Mouse (Mus musculus) embryonic facial prominence, embryonic 11.5 days (tissue): Measurements from ENCODE around the gene Tet3. TPM values are rescaled to one million over a fixed set of nuclear protein-coding genes. Genes with fewer than 3 reads are reported as not detected.
A peak's percentile ranks its signal among the peaks of the same experiment; 100 is the strongest.

Experiments
- ATAC-seq: fragments of 200-750 bp; cut with Nextera tagmentation; replicated peaks from 2 replicates; pipeline ENCODE4 v1.8.0; 2017; ENCODE audit warnings: low read depth; ENCODE audit not compliant: insufficient number of reproducible peaks, low FRiP score, low TSS enrichment
- DNase-seq: peaks from one replicate; pipeline ENCODE4 v3.0.0-alpha.2; 2015; ENCODE audit warnings: low spot score
- H3K27ac ChIP-seq: fragments of 300-500 bp; sonication (generic); replicated peaks from 2 replicates; pipeline ENCODE4 v1.5.1; 2014; ENCODE audit warnings: mild to moderate bottlenecking, low read depth, low read length, control low read depth
- H3K27me3 ChIP-seq: fragments of 300-500 bp; sonication (generic); 2 replicates; pipeline ENCODE4 v1.6.1; 2014; ENCODE audit warnings: mild to moderate bottlenecking, low read length, moderate library complexity, mixed read lengths; ENCODE audit not compliant: control insufficient read depth, insufficient read depth
- H3K36me3 ChIP-seq: fragments of 300-500 bp; sonication (generic); replicated peaks from 2 replicates; pipeline ENCODE4 v1.6.1; 2014; ENCODE audit warnings: low read depth, mild to moderate bottlenecking, low read length, moderate library complexity, mixed read lengths; ENCODE audit not compliant: control insufficient read depth, insufficient read depth
- H3K4me1 ChIP-seq: fragments of 300-500 bp; sonication (generic); 2 replicates; pipeline ENCODE4 v1.6.1; 2014; ENCODE audit warnings: low read length, mixed read lengths; ENCODE audit not compliant: control insufficient read depth, insufficient read depth
- H3K4me2 ChIP-seq: fragments of 300-500 bp; sonication (generic); 2 replicates; pipeline ENCODE4 v1.6.1; 2014; ENCODE audit warnings: low read depth, mild to moderate bottlenecking, control low read depth, low read length, moderate library complexity
- H3K4me3 ChIP-seq: fragments of 300-500 bp; sonication (generic); 2 replicates; pipeline ENCODE4 v1.5.1; 2014; ENCODE audit warnings: low read depth, low read length, control low read depth
- H3K9ac ChIP-seq: fragments of 300-500 bp; sonication (generic); replicated peaks from 2 replicates; pipeline ENCODE4 v1.6.1; 2014; ENCODE audit warnings: mild to moderate bottlenecking, control low read depth, low read length
- H3K9me3 ChIP-seq: fragments of 300-500 bp; sonication (generic); replicated peaks from 2 replicates; pipeline ENCODE4 v1.6.1; 2016; ENCODE audit warnings: mild to moderate bottlenecking, low read length, inconsistent platforms, mixed read lengths; ENCODE audit not compliant: control insufficient read depth
- WGBS: fragments of 180-500 bp; shearing (Covaris S2); extraction: QIAGEN DNeasy Blood & Tissue Kit; methylation state at CpG from one replicate; pipeline ENCODE4 v1.1.7; 2014; 5-methylcytosine and 5-hydroxymethylcytosine counted together
- polyA plus RNA-seq: library from polyadenylated mRNA; unstranded; fragments of >200 nt; fragmentation: Nextera tagmentation; extraction: Ambion mirVana; gene quantifications from 2 replicates; pipeline ENCODE4 v1.2.1, GENCODE M21; 2014

The Tet3 gene
- polyA plus RNA-seq, 1 experiment from 2014 or later: 24.3 TPM

- DNase-seq (peak; percentile 85), ATAC-seq (peak; percentile 49)
- Histone ChIP-seq H3K9me3 (no peaks in the 10 kb centered on the region), H3K9ac (no peak overlapping the region), H3K4me2 (no peak overlapping the region), H3K4me1 (no peaks in the 10 kb centered on the region; the same call in 1 of the 2 replicates), H3K27me3 (no peaks in the 10 kb centered on the region), H3K36me3 (peaks cover 3% of the 10 kb centered on the region), H3K27ac (no peak overlapping the region), H3K4me3 (no peak overlapping the region)
- WGBS: 23% methylated on average over 7 of the region's 7 CpGs
Observed at GRCm38 (mm10) chr6:83356569-83357138, 102.2 kb downstream of the Tet3 start.

- H3K36me3 ChIP-seq: peaks cover 3% of the 10 kb centered on the region
- ATAC-seq (no peak), DNase-seq (no peak)
- H3K4me3 ChIP-seq: no peak overlapping the region
- 80% methylated on average over 9 of the region's 9 CpGs for WGBS
- peaks cover 2% of the 10 kb centered on the region; the same call in 1 of the 2 replicates for H3K4me1 ChIP-seq
- no peak overlapping the region for H3K4me2 ChIP-seq
- no peaks in the 10 kb centered on the region for H3K9me3 ChIP-seq
- H3K27ac ChIP-seq: no peak overlapping the region
- H3K9ac ChIP-seq: no peak overlapping the region
- no peaks in the 10 kb centered on the region for H3K27me3 ChIP-seq
Observed at GRCm38 (mm10) chr6:83354856-83355781, 103.8 kb downstream of the Tet3 start.

- Histone ChIP-seq H3K9me3 (no peaks in the 10 kb centered on the region), H3K4me1 (peaks cover 2% of the 10 kb centered on the region; the same call in 1 of the 2 replicates), H3K4me2 (no peak overlapping the region), H3K27ac (no peak overlapping the region), H3K36me3 (peaks cover 3% of the 10 kb centered on the region), H3K4me3 (no peak overlapping the region), H3K27me3 (no peaks in the 10 kb centered on the region), H3K9ac (peak overlapping the region; percentile 18; the same call in 1 of the 2 replicates)
- ATAC-seq: no peak
- no peak for DNase-seq
- 90% methylated on average over 24 of the region's 24 CpGs for WGBS
Observed at GRCm38 (mm10) chr6:83352666-83353410, 106.0 kb downstream of the Tet3 start.

GRCm38 (mm10) chr6:83351490-83352160 lies 107.3 kb downstream of the Tet3 start:
- 87% methylated on average over 7 of the region's 7 CpGs for WGBS
- no peak for DNase-seq

GRCm38 (mm10) chr6:83350851-83351405 lies 108.0 kb downstream of the Tet3 start:
- H3K4me1 ChIP-seq: peaks cover 2% of the 10 kb centered on the region; the same call in 1 of the 2 replicates
- H3K9me3 ChIP-seq: no peaks in the 10 kb centered on the region
- 87% methylated on average over 16 of the region's 16 CpGs for WGBS
- no peak overlapping the region for H3K27ac ChIP-seq
- peaks cover 3% of the 10 kb centered on the region for H3K36me3 ChIP-seq
- no peak overlapping the region; the same call in 1 of the 2 replicates for H3K9ac ChIP-seq
- DNase-seq (no peak), ATAC-seq (no peak)
- H3K4me3 ChIP-seq: no peak overlapping the region
- no peak overlapping the region for H3K4me2 ChIP-seq
- H3K27me3 ChIP-seq: no peaks in the 10 kb centered on the region

More at GRCm38 (mm10) chr6:83351490-83352160, 107.3 kb downstream of the Tet3 start:
- peaks cover 3% of the 10 kb centered on the region for H3K36me3 ChIP-seq
- no peak overlapping the region for H3K4me3 ChIP-seq
- H3K9ac ChIP-seq: no peak overlapping the region
- no peaks in the 10 kb centered on the region for H3K27me3 ChIP-seq
- peaks cover 2% of the 10 kb centered on the region; the same call in 1 of the 2 replicates for H3K4me1 ChIP-seq
- no peaks in the 10 kb centered on the region for H3K9me3 ChIP-seq
- ATAC-seq: no peak
- H3K27ac ChIP-seq: no peak overlapping the region
- no peak overlapping the region for H3K4me2 ChIP-seq

GRCm38 (mm10) chr6:83350172-83350571 lies 108.7 kb downstream of the Tet3 start:
- ATAC-seq: no peak
- H3K9ac ChIP-seq: peak overlapping the region; percentile 93
- peaks cover 1% of the 10 kb centered on the region for H3K36me3 ChIP-seq
- no peak overlapping the region for H3K27ac ChIP-seq
- H3K4me1 ChIP-seq: peaks cover 2% of the 10 kb centered on the region; the same call in 1 of the 2 replicates
- peak overlapping the region; percentile 65 for H3K4me2 ChIP-seq
- H3K27me3 ChIP-seq: no peaks in the 10 kb centered on the region
- 86% methylated on average over 7 of the region's 7 CpGs for WGBS
- peak overlapping the region; percentile 83 for H3K4me3 ChIP-seq
- no peak for DNase-seq
- no peaks in the 10 kb centered on the region for H3K9me3 ChIP-seq

- DNase-seq: peak; percentile 85
- Histone ChIP-seq H3K27ac (peak overlapping the region; percentile 54; the same call in 1 of the 2 replicates), H3K4me3 (peak overlapping the region; percentile 83), H3K4me2 (peak overlapping the region; percentile 65), H3K9ac (peak overlapping the region; percentile 93), H3K27me3 (no peaks in the 10 kb centered on the region), H3K9me3 (no peaks in the 10 kb centered on the region), H3K4me1 (peaks cover 2% of the 10 kb centered on the region; the same call in 1 of the 2 replicates), H3K36me3 (no peaks in the 10 kb centered on the region; the same call in 1 of the 2 replicates)
- under 1% methylated on average over 53 of the region's 53 CpGs for WGBS
- ATAC-seq: peak; percentile 96
Observed at GRCm38 (mm10) chr6:83349274-83349958, 109.5 kb downstream of the Tet3 start.
